Mouse (Mus musculus) heart, adult 11 months (tissue): ENCODE measurements around the gene Borcs7.

Experiments
- DNase-seq: peaks from one replicate; pipeline ENCODE4 v3.0.0; 2022

The Borcs7 gene

DNA sequence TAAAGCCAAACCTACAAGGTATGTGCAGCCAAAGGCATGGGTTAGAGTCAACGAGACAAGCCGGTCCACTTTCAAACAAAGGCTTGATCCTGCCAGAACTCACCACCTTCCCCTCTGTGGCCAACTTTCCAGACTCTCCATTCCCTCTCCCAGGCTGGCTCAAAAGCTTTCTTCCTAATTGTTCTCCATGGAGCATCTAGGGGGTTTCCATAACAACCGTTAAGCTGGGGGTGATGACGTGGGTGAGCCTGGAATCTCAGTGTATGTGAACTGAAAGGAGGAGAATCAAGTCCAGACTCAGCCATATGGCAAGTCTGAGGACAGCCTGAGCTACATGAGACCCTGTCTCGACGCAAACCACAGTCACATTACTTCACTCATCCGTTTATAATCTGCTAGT, 24.2 kb upstream of the Borcs7 start:
- DNase-seq, result no peak

DNA sequence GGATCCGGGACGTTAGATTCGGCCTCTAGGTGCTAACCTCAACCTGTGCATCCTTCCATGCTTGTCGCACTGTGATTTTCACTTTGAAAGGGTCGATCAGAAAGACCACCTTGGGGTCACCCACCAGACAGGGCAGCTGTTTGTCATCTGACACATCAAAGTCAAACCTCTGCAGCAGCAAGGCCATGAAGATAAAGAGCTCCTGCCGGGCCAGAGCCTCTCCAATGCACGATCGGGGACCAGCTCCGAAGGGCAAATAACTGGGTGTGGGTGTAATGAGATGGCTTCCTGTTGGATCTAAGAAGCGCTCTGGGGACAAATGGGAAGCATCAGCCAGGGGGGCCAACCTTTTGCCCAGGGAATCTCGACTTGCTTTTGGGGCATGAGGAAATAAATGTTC, 22.4 kb upstream of the Borcs7 start:
- peak; percentile 77 for DNase-seq

DNA sequence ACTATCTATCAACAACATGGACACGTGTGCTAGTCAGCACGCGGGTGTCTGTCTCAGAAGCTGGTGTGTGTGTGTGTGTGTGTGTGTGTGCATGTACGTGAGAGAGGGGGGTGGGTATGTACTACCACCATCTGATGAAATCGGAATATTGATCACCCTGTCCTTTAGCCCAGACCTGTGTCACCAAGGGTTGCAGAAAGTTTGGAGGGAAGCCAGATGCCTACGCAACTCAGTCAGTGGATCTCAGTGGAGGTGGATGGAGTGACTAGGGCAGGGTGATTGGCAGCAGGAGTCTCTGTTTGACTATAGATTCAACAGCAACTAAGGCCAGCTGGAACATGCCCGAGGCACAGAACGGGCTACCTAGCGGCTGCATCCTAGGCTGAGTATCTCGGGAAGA, 21.4 kb upstream of the Borcs7 start:
- no peak for DNase-seq

DNA sequence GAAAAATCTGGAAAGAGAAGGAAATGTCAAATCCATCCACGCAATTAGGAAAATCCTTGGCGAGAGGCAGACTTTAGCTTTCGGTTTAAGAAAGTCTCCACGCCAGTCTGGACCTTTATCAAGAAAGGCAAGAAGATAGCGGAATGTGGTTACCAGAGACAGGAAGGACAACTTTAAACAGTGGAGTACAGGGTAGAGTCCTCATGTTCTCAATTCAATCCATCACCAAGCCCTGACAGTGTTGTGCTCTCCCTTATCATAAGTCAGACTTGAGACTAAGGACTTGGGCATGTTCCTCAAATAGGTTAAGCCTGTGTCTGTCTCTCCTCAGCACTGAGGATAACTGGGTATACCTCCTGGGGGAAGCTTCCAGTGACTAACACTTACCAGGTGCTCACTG, 19.9 kb upstream of the Borcs7 start:
- DNase-seq, result no peak

DNA sequence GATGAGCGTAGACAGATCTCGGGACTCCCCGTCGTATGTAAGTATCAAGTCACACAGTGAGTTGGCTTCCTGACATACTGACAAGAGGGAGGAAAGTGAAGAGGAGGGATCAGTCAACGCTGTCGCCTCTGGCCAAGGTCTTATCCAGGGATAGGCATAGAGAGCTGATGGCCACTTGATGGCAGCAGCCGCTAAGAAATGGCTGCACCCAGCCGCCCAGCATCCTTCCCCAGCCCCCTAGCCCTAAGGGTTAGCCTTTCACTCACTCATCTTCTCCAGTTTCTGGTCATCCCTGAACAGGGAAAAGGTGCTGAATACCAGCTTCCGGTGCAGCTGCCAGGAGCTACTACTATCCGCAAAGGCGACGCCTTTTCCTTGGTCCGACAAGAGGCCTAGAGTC, 19.0 kb upstream of the Borcs7 start:
- peak; percentile 94 for DNase-seq

DNA sequence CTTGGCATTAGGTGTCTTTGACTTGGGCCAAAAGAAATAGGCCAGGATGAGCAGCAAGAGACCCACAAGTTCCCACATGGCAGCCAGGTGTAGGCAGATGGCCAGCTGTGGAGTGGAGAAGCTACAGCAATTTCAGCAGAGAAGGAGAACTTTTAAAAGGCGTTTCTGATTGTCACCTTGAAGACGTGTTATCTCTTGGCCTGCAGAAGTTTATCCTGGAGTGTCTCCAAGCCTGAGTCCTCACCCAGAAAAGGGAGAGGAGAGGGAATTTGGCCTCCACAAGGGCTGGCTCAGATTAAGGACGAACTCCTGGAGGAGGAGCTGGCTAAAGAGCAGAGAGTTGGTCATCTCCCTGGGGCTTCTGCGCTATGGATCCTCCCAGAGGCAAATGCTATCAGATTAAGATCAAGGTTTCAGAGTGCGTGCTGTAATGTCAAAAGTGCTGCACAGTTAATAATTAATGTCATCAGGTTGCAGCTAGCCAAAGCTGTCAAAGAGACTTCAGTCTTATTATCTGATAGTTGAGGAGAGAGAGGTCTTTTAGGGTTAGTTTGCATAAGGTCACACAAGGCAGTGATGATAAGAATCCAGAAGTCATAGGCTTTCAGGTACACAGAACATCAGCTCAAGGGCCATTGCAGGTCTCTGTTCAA, 16.8 kb upstream of the Borcs7 start, which contains the start of gene Cyp17a1:
Gene Cyp17a1 (minus strand): TSS at position 407 of the 653 bp plus-strand sequence.
- no peak for DNase-seq

DNA sequence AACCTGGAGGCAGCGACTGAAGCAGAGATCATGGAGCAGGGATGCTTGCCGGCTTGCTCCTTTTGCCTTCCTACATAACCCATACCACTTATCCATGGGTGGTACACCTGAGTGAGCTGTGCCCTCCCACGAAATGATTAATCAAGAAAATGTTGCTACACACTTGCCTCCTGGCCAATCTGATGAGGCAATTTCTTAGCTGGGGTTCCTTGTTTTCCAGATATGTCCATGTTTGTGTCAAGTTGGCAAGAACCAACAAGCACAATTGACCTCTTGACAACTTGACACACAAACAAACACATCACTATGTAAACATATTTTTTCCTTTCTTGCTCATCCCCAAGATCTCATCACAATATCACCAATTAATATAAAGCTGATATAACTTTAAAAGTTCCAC, 14.1 kb upstream of the Borcs7 start:
- no peak for DNase-seq

DNA sequence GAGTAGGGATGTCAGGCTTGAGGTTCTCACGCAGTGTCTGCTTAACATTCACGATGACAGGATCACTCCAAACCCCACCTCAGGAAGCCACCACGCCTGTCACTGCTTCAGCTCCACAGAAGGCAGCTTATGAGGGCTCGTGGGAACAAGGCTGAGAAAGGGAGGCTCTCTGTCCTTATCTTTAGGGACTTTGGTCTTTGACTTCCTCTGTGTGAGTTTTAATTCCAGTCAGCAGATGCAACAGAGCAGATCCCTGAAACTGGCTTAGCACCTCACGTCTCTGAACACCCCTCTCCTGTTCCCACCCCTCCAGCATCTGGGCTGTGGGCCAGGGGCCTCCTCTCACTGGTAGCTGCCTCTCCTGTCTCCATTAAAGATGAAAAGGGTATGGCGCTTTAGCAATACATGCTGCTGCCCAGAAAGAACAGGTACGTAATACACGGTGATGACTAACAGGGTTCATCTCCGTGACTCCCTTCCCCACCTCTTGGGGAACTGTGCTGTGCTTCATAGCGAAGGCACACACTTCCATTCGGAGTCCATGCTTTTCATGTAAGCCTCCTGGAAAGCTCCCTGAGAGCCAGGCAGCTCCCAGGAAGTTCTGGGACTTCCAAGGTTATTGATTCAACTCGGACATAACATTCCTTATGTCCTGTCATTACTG, 9.9 kb upstream of the Borcs7 start:
- no peak for DNase-seq

DNA sequence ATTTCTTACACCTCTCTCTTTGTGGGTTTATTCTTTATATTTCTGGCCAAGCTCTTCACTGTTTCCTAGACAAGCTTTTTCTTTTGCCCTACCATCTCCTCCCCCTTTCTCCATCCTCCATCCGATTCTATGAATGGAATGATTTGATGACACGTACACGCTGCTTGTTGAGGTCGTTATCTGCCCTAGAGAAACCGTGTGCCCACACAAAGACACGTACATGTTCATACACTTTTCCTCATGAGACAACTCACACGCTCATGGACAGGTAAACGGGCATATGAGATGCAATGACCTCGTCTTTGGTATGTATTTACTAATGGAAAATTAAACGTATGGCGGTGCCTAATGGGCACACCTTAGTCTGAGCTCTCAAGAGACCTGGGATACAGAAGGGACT, 681 bp downstream of the Borcs7 start:
- no peak for DNase-seq

DNA sequence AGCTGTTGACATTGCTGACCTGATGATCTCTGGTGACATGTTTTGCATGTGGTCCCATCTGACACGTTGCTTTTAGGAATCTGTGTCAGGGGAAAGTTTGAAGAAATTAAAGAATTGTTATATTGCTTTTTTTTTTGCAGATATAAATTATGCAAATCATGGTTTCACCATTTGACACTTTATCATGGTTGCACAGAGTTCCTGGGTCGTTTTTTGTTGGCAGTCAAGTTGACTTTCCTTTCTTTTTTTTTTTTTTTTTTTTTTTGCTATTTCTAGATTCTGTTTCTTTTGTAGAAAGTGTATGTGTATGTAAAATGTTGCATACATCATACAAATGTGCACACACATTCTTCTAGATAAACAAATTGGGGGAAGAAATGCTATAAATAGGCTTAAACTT, 1.4 kb downstream of the Borcs7 start:
- no peak for DNase-seq

DNA sequence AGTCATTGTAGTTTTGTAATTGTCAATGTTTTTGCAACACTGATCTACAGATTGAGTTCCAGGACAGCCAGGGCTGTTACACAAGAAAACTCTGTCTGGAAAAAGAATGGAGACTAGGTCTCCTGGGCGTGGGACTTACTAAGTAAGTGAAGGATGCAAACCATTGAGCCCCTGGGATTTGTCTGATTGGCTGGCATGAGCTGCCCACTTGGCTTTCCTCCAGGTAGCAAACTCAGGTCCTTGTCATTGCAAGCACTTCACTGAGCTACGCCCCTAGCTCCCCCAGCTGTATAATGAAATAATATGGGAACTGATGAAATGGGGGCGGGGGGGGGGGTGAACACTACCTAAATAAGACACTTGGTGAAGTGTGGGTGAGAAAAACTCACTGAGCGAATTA, 3.4 kb downstream of the Borcs7 start:
- no peak for DNase-seq

DNA sequence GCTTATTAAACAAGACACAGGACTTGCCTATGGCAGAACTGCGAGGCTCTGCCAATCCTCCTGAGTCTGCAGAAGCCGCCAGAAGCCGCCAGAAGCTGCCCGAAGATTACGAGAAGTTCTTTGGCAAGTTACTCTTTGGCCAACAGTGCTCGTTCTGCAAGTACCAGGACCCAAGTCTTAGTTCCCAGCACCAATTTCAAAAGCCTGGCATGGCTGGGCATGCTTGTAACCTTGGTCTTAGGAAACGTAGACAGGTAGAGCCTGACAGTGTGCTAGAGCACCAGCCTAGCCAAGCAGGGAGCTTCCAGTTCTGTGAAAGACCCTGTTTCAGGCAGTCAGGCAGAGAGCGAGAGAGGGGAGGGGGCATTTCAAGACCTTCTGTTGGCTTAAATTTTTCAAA, 6.8 kb downstream of the Borcs7 start:
- no peak for DNase-seq

DNA sequence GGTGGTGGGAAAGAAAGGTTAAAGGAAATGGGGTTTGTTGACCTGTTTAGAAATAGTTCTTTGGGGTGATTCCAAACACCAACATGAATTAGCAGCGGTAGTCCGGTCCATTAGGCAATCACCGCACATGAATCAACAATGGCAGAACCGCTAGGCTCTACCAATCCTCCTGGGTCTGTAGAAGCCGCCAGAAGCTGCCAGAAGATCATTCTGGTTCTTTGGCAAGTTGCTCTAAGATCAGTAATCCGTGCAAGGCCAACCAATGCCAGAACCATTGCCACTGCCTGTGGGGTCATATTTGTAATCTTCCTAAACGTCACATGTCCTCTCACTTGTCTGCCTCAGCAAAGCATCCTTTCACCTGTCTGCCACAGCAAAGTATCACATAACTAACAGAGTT, 7.2 kb downstream of the Borcs7 start:
- DNase-seq, result no peak

DNA sequence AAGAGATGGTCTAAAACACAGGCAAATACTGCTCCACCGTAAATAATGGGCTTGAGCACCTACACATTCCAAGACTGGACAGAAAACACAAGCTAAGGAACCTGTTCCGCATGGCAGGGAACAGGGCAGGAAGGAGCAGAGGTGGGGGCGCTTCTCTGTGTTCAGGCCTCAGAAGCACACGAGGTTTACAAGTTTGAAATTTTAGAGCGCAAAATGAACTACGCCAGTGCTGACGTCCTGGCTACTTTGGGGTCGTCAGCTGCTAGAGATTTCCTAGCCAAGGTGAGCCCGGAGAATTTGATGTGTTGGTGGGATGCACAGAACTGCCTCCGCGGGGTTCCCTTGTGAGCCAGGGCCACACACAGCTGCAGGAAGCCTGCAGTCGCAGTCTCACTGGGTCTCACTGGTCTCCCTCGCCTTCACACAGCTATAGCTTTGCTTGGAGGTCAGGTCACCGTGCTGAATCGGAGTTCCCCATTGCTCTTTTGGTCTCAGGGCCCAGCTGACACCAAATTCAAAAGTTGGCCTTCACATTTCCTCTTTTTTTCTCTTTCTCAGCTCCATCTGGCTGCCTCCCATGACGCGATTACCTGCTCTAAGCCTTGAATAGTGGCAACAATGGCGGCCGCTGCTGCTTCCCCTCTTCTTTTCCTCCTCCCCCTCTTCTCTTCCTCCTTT, 8.3 kb downstream of the Borcs7 start:
- DNase-seq, result no peak

DNA sequence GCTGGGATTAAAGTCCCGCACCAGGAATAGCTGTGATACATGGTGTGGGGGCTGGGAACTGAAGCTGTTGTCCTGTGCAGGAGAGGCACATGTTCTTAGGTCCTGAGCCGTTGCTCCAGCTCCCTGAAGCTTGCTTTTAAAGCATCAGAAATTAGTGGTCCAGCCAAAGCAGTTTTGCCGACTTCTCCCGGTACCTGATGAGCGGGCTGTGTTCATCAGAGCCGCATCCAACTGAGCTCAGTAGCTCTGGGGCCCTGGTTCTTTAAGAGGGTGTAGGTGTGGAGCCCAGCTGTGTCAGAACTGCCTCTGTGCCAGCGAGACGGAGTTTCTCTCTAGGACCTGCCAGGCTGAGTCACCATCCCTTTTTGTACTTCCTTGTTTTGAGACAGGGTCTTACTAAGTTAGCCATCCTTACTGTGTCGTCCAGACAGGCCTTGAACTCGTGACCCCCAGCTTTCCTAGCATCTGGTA, 9.3 kb downstream of the Borcs7 start:
- DNase-seq, result no peak

DNA sequence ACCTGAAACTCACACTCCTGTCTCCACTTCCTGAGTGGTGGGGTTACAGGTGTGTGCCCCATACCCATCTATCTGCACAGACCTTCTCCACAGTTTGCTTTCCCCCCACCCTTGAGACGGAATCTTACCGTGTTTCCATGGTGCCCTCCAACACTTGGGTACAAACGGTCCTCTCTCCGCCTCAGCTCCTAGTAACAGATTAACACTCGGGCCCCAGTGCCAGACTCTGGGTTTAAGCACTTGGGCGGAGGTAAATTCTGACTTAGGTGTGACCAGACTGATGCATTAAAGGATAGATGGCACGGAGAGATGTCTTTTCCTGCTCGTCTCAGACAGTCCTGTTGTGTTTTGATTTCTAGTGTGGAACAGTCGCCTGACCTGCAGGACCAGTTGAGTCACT, 11.4 kb downstream of the Borcs7 start:
- no peak for DNase-seq

DNA sequence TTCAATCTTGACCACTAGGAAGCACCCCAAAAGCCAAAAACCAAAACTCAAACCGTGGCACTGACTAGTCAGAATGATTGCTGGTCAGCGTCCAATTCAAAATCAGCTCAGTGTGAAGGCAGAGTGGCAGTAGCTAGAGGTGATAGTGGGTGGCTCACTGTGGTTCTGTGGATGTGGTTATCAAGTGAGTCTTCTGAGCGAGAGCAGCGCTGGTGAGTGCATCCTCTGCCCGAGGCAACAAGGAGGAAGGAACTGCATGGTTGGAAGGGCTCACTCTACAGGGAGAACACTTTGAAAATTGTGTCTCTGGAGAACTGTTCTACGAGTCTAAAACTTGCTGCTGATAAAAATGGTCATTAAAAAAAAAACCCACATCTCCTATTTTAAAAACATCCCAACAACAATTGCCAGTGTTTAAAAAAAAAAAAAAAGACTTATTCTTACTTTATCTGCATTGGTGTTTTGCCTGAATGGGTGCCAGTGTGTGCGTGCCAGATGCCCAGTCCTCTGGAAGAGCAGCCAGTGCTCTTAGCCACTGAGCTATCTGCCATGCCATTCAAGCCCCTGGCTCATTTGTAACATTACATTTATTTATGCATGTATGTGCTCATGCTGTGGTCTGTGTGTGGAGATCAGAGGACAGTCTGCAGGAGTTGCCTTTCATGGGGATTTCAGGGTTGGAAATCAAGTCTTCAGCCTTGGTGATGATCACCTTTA, 16.2 kb downstream of the Borcs7 start:
- no peak for DNase-seq

DNA sequence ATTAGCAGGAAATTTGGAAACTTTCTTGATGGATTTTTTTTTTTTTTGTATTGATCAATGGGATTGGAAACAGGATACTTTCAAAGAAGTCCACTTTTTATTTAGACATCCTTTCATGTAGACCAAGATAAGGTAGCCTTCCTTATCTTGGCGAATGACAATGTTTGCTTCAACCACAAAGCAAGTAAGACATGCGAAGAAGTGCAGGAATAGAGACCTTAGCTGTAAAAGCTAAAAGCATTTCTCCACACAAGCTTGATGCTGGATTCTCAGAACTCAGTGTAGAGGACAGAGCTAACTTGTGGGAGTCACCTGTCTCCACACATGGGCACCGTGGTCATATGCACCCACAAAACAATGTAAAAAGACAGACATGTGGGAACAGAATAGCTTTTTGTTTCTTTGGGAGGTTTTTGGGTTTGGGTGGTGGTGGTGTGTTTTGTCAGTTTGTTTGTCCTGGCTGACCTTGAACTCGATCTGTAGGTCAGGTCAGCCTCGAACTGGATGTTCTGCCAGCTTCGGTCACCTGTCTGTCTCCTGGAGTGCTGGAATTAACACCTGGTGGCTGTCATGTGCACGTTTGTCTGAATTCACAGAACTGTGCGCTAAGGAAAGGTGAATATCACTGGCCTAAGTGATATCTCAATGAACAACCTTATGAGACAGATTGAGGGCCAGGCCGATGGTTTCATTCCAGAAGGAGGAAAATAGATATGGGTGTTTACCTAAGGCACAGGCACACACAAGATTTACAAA, 17.0 kb downstream of the Borcs7 start:
- DNase-seq, result no peak

DNA sequence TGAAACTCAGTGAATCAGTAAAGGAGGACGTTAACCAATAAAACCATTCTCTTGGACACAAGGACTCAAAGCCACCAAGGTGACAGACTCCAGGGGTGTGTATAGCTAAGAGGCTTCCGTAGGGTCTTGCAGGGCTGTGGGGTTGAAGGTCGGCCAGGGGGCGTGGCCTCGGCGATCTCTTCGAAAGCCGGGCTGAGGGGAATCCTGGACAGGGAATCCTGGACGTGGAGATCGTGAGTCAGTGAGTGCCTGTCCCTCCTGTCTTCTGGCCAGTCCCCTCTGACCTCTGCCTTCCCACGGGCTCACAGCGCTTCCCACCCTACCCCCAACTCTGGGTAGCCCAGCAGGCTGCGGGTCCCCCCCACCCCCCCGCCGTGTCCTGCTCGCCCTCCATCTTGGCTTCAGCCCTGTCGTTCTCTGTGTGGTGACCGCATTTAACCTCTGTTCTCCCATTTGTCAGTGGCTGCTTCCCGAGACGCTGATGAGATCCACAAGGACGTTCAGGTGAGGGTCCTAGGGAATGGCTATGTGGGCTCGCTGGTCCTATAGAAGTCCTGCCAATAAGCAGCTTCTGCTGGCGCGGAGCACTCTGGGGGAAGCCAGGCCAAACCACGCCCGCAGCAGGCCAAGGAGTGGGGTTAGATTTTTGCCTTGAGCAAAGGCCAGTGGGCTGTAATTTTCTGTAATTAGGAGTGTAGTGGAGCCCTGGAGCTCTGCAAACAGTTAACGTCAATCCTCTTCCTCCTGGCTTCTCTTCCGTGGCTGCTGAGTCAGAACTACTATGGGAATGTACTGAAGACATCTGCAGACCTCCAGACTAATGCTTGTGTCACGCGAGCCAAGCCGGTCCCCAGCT, 17.8 kb downstream of the Borcs7 start, which contains the start of gene As3mt:
Gene As3mt (plus strand): TSS at position 163 of the 856 bp plus-strand sequence.
- peak; percentile 98 for DNase-seq

DNA sequence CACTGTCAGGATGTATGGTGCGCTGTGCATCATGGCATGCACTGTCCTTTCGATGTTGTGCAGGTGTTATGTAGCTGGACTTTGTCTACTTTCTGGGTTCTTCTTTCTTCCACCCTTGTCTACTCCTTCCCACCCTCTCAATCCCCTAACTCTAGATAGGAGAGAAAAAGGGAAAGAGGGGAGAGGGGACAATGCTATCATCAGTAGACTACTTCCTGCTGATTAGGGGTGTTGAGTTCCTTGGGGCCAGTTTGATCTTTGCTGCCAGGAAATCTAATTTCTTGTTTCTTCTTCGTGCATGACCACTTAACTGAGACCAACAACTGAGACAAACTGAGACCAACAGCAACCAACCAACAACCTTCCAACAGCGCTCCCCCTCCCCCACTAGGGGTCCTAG, 20.9 kb downstream of the Borcs7 start:
- no peak for DNase-seq

DNA sequence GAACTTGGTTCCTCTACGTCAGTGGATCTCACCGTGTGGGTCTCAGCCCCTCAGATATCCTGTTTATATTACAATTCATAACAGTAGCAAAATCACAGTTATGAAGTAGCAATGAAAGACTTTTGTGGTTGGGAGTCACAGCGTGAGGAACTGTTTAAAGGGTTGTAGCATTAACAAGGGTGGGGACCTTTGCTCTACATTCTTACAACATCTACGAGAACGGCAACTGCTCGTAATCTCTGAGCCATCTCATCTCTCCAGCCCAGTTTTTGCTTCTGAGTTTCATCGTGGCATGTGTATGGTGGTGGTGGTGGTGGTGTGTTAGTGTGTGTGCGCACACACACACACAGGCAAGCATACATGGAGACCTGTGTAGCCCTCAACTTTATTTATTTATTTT, 24.5 kb downstream of the Borcs7 start:
- no peak for DNase-seq

DNA sequence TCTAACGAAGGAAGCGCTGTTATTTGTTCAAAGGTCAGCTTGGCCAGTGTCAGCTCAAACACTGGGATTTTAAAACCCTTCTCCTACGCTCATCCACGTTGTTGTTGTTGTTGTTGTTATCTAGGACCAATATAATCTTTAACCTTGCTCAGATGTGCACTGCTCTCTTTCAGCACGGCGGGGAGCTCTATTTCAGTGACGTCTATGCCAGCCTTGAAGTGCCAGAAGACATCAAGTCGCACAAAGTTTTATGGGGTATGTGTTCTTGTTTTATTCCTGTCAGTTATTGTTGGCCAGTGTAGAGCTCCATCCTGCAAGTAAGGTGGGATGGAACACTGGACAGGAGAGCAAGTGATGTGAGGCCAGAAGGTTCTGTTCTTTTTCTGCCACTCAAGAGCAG, 25.3 kb downstream of the Borcs7 start:
- DNase-seq, result no peak
